Mouse (Mus musculus): ENCODE measurements around the gene Foxp4.

Gene Foxp4

DNA sequence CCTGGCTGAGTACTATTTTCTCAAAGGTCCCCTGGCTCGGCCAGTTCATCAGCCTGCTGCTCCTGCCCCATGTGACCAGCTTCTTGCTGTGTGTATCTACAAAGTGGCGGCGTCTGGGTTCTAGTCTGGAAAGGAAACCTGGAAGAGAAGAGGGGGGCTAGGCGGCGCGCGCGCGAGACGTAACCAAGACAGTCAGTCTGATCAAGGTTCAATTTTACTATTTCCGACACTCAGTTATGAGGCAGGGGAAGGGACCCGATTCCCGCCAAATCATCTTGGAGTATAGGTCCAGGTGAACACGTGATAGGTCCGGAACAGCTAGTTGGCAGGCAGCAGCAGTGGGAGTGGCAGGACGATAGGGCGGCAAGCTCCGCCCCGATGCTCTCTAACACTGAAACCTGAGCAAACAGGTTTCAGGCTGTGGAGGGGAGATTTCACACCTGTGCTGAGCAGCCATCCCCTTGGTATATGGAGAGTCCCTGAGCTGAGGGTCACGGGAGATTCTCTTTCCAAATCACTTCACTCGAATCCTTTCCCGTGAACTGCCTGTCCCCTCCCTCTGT, 72.6 kb downstream of the Foxp4 start:
- DNase-seq (ENCODE audit: low spot score), result peak; percentile 31

DNA sequence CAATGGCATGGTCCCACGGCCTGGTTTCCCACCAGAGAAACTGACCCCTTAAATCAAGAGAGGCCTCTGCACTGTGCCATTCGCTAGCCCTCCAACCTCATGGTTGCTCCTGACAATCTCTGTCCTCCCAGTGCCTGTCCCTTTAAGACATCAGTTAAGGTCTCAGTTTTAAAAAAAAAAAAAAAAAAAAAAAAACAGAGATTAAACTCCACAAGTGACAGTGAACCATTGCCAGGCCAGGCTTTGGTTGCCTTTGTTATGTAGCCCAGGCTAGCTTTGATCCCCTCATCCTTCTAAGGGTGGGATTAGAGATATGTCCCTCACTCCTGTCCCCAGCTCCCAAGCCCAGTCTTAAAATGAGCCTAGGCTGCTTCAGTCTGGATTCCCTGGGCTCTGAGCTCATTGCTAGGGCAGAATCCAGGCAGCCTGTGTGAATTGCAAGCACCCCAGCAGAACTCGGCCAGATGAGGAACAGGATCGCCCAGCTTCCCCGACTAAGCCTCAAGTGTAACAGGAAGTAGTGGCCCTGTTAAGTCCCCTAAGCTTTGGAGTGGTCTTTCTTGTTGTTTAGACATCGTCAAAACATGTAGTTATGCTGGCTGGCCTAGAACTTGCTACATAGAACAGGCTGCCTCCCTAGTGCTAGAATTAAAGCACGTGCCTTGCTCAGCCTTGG, 73.7 kb downstream of the Foxp4 start:
- DNase-seq (ENCODE audit: low spot score), result no peak

GRCm38 (mm10) chr17:47850035-47850434, 74.4 kb downstream of the Foxp4 start:
- no peak for DNase-seq (ENCODE audit: low spot score)

DNA sequence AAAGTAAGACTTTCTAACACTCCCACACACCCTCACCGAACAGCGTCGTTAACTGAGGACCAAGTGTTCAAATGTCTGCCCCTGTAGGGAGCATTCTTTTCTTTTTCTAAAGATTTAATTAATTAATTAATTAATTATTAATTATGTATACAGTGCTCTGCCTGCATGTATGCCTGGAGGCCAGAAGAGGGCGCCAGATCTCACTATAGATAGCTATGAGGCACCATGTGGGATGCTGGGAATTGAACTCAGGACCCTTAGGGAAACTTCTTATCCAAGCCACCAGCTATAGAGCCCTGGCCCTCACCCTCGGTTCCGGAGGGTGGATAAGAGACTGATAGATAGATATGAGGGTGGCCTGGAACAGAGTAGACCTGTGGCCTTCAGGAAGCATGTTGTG, 76.5 kb downstream of the Foxp4 start:
- DNase-seq (ENCODE audit: low spot score), result no peak

DNA sequence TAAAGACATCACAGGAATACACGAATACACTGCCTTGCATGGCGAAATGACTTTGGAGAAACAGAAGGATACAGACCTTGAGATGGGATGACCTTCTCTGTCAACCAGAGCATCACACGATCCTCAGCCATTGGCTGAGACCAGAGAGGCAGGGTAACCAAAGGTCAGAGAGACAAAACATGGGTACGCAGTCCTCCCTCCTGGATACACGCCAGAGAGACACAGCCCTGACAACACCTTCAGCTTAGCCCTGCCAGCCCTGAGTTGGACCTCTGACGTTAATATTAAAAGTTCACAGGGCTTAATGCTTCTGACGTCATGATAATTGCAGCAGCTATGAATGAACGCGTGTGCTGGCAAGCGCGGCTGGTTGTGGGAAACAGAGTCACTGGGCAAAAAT, 78.8 kb downstream of the Foxp4 start:
- no peak for DNase-seq (ENCODE audit: low spot score)

DNA sequence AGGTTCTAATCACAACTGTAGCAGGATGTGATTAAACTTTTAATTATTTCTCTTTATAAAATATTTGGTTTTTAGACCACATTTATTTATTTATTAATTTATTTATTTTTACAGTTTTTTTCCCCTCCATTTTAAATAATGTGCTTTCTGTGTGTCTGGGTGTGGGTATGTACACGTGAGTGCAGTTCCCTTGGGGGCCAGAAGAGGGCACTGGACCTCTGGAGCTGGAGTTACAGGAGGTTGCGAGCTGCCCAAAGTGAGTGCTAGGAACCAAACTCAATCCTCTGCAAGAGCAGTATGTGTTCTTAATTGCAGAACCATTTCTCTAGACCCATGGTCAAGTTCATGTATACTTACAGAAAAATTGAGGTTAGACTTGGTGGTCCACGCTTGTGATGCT, 81.0 kb downstream of the Foxp4 start:
- no peak for DNase-seq (ENCODE audit: low spot score)

DNA sequence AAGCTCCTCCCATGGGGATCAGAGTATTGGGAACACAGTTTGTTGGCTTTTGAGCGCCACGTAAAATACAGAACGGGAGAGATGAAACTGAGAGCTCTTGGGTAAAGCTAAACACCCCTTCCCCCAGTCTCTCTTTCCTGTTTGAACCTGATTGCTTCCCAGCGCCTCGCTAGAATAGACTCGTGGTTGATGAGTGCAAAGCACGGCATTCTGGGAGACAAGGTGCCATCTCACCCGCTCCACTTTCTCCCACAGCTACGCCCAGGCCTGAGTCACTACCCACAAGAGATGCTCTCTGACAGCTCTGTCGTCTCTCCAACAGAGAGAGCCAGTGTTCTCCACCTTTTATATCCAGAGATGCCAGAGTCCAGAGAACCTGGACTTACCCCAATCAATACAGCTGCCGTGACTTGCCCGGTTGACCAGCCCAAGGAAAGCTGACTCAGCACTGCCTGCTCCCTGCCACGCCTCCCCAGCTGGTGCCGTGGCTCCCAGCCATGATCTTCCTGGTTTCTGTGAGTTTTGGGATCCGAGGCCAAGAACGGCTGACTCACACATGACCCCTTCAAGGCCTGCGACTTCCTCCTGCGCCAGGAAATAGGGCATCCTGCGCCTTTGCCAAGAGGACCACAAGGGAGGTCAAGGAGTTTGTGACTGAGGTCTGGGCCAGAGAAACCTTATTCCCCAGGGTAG, 82.4 kb downstream of the Foxp4 start:
- no peak for DNase-seq (ENCODE audit: low spot score)

- no peak for DNase-seq (ENCODE audit: low spot score)
Measured at GRCm38 (mm10) chr17:47841521-47841920, 82.9 kb downstream of the Foxp4 start.

DNA sequence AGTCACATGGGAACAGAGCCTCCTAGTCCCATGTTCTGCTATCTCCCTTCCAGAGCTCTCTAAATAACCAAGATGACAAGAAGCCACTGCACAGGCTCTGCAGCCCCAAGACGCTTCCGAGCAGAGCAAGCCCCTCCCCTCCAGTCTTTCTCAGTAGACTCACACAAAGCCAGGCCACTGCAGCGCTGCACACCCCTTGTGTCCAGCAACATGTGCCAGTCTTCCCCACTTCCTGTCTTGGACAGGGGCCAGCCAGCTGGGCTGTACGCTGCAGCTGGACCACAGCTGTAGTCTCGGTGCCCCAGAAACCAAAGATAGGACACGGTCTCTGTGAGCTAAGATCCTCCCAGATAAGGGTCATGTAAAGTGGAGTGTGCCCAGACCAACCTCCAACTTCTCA, 86.6 kb downstream of the Foxp4 start:
- DNase-seq (ENCODE audit: low spot score), result no peak

- no peak for DNase-seq (ENCODE audit: low spot score)
Measured at GRCm38 (mm10) chr17:47834482-47834767, 90.0 kb downstream of the Foxp4 start, which contains the start of gene Mdfi. Gene Mdfi, minus strand, starts transcription at chr17:47834691.

DNA sequence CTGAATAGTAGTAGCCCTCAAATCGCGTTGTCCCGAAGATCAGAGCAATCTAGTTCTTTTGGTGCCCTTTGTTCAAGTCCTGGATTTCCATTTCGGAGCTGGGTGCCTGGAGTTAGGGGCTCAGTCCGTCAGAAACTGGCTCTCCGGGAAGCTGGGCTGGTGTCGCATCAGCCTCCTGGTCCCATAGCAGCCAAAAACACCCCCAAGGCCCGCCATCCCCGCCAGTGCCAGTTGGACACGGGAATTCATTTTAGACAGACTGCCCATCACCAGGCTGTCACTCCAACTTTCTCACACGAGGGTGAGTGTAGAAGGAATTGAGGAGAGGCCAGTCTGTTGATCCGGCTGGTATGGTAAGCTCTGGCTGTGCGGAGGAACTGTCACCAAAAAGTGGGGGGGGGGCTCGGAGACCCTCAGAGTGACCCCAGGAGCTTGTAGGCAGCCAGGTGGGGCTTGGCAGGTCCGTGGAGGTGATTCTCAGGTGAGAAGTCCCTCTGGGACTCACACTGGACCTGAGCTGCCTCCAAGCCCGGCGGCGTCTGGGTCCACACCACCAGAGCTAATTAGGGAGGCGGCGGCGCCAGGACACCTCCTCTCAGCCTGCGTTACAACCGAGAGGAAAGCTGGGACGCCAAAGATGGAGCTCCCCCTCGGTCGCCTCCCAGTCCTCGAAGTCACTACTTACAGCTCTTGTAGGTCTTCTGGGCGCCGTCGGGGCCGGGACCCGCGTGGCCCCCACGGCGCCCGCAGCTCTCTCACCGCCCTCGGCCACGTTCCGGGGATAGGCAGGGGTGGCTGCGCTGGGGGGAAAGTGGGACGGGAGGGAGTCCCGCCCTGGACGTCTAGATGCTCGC, 90.6 kb downstream of the Foxp4 start:
- DNase-seq (ENCODE audit: low spot score), result peak; percentile 51

DNA sequence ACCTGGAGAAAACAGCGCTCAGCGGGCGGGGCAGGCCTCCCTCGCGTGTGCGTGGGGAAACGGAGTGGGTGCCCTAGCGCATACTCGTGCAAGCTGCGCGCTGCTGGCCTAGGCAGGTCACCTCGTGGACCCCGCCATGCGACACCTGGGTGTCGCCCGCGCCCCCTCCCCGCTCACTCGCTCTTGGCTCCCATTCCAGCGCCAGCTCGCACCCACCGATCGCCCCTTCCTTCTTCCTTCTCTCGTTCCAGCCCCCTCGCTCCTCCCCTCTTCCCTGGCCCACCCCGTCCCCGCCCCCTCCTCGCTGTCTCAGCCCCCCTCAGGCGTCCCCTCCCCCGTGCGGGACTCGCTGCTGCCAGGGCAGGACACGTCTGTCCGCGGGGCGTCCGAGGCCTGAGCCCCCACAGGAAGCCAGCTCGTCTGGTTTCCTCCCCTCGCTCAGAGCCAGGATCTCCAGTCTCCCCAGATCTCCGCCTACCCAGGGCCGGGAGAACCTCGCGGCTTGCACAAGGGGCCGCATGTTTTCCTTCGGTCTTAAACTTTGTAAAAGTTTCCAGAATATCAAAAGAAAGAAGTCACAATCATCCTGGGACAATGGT, 91.3 kb downstream of the Foxp4 start:
- DNase-seq (ENCODE audit: low spot score), result peak; percentile 80

DNA sequence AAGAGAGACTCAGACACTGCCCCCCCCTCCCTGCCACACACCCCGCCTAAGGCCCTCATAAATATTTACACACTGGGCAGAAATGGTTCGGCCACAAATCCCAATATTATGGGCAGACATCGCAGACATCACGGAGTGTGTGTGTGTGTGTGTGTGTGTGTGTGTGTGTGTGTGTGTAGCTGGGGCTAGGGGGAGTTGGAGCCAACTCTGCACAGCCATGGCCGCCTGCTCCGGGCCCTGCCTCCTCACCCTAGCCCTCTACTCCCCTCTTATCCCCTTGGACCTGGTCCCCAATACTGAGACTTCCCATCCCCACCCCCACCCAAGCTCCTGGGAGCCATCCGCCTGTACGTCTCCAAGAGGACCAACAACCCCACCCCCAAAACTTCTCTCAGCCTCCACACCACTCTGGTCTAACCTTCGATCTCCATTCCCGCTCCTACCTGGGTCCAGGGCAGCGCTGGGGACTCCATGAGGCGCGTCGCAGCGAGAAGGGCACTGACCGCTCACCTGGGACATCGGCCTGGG, 91.9 kb downstream of the Foxp4 start:
- no peak for DNase-seq (ENCODE audit: low spot score)

DNA sequence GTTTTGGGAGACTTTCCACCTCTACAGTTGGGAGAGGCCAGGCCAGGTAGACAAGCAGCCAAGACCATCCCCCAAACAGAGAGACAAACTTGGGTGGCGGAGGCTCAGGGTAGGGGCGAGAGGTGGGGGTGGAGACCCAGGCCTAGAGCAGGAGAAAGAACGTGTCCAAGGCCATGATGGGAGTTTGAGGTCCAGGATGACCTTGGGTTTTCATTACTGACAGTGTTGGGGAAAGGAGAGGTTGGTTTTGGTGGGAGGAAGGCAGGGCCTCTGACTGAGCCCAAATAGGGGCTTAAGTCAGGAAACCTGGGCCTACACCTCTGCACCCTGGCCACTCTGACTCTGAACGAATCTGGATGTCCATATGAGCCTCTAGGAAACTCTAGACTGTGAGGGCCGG, 92.7 kb downstream of the Foxp4 start:
- no peak for DNase-seq (ENCODE audit: low spot score)

DNA sequence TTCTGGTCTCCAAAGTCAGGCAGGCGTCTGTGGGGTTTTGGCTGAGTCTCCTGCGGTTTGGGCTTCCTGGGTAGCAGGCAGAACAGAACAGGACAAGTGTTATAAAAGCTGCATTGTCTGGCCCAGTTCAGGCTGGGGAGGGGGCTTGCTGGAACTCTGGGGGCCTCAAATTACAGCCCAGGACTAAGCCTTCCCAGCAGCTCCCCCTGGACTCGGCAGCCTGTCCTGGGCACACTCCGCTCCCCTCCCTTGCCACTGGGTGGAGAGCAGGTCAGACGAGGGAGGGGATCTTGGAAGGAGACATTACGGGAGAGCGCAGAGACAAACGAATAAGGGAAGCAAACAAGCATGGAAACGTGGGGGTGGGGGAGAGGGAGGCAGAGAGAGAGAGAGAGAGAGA, 93.3 kb downstream of the Foxp4 start:
- DNase-seq (ENCODE audit: low spot score), result peak; percentile 73

GRCm38 (mm10) chr17:47821339-47821738, 103.1 kb downstream of the Foxp4 start:
- no peak for DNase-seq (ENCODE audit: low spot score)

DNA sequence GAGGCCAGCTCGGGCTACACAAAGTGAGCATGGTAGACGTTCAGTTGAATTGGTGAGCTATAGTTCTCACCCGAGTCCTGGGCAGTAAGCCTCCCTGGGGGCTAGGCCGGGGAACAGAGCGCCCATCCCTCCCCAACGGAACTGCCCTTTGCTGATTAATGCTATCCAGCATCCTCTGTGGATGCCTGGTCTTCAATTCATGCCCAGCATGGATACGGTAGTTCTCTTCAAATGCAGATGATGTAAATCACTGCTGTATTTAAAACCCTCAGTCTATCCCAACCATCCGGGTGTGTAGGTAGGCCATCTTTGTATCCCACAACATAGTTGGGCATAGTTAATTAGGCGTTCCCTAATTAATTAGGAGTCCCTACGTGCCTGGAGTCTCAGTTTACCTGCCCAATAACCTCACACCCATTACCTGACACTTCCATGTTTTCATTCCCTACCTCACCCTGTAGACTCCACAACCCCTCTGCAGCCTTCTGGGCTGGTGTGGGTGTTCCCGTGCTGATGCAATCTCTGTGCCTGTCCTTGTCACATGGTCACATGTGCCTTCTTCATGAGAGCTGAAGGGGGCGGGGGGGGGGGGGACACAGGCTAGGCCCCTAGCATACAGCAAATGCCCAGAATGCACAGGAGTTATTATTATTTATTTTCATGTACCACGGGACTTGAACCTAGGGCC, 106.3 kb downstream of the Foxp4 start:
- no peak for DNase-seq (ENCODE audit: low spot score)

Measured in embryo, embryonic 10 days (tissue).